Mouse (Mus musculus) bone marrow, adult 2 months (tissue): ENCODE data around the gene Gm49387. TPM values are rescaled to one million over a fixed set of nuclear protein-coding genes. Genes with fewer than 3 reads are reported as not detected.

ENCODE experiments used
- H3K27ac ChIP-seq: fragments of 200-500 bp; 2 replicates; pipeline ENCODE4 v1.5.1; 2012; ENCODE audit warnings: low read depth, mild to moderate bottlenecking, control low read depth, inconsistent platforms, low read length; ENCODE audit not compliant: control insufficient read depth, poor library complexity, insufficient read depth
- H3K4me1 ChIP-seq: fragments of 200-500 bp; 2 replicates; pipeline ENCODE4 v1.6.1; 2011; ENCODE audit warnings: low read length; ENCODE audit not compliant: control insufficient read depth, insufficient read depth
- H3K4me3 ChIP-seq: fragments of 200-500 bp; replicated peaks from 2 replicates; pipeline ENCODE3; 2011; ENCODE audit warnings: mild to moderate bottlenecking, low read depth, low read length, control low read depth; ENCODE audit not compliant: control insufficient read depth
- CTCF ChIP-seq: fragments of 200-500 bp; IDR thresholded peaks from 2 replicates; pipeline ENCODE4 v1.5.1; 2011; ENCODE audit warnings: low read length, control low read depth; ENCODE audit not compliant: control insufficient read depth, insufficient read depth
- POLR2A ChIP-seq: fragments of 200-500 bp; IDR thresholded peaks from 2 replicates; pipeline ENCODE4 v1.6.1; 2011; ENCODE audit warnings: low read depth, mild to moderate bottlenecking, control low read depth, low read length, borderline replicate concordance; ENCODE audit not compliant: control insufficient read depth
- WGBS: fragments of 180-500 bp; shearing (Covaris S2); methylation state at CpG from one replicate; pipeline ENCODE4 v1.1.7; 2018; 5-methylcytosine and 5-hydroxymethylcytosine counted together
- polyA plus RNA-seq: library from polyadenylated mRNA; stranded (reverse); fragments of >200 nt; gene quantifications from 2 replicates; pipeline ENCODE4 v1.2.4, GENCODE M21; 2011; ENCODE audit warnings: low replicate concordance; ENCODE audit not compliant: missing spikeins, insufficient read depth, insufficient read length

Gene Gm49387
- polyA plus RNA-seq: not detected in 2 replicates

DNA sequence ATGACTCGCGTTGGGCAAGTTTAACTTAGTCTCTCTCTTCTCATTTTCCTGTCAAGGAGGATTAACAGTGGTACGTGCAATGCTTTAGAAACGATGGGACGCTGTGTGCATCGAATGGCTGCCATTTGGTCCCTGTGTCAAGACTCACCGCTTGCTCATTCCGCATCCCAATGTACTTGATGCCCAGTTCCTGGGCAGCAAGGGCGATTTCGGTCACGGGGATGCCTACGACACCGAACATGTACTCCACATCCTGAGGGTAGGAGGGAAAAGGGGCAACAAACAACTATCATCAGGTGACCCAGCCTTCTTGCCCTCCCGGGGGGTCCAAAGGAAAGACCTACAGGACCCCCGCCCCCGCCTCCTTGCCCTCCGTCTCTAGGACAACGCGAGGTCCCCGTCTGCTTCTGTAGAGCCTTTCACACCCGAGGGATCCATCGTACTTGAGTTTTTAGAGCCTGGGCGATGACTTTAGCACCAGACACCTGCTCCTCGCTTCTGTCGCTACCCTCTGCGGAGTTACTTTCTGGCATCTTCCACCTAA is at the start of gene Gm49387:
Gene Gm49387, minus strand, starts transcription at position 533 of the 544 bp plus-strand sequence.
- H3K4me1 ChIP-seq: no peaks in the 10 kb centered on the region; the same call in 1 of the 2 replicates
- peak within 1 kb of the TSS; percentile 82 for H3K4me3 ChIP-seq
- 1% methylated on average over 26 of the region's 26 CpGs for WGBS
- peak within 1 kb of the TSS; percentile 69 for H3K27ac ChIP-seq
- TF ChIP-seq POLR2A (no peak), CTCF (no peak)

DNA sequence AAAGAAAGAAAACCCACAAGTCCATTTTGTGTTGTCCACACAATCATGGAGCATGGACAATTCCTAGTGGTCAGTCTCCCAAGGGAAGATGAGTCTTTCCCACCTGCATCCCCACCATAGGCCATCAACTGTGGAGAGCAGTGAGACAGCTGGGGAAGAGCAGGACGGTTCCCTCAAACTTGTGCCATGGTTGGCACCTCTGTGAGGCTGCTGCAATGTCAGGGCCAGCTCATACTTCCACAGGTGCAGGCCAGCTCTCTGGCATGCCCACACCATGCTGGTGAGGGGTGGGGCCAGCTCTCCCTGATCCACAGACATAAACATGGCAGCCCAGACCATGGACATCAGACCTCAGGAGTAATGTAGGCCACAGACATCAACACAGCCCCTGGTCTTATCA is 45.6 kb upstream of the Gm49387 start:
- H3K27ac ChIP-seq: peak overlapping the region; percentile 14; the same call in 1 of the 2 replicates
- peaks cover 15% of the 10 kb centered on the region for H3K4me1 ChIP-seq
- TF ChIP-seq CTCF (no peak), POLR2A (no peak)
- 38% methylated on average over 1 of the region's 1 CpGs for WGBS
- H3K4me3 ChIP-seq: no peak overlapping the region

DNA sequence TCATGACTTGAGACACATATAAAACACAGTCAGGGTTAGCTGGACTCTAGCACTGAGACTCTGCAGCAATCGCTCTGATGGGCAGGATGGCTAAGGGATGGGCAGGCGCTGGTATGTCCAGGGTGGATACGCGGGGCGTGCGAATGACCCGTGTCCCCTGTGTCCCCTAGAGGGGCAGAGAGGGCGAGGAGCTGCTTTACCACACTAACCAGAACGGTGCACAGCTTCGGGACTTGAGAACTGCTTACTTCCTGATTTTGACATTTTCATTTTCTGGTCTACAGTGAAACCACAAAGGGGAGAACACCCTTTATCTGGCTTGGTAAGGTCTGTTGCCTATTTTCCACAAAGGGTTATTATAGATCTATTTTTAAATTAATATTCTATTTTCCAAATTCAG is 45.0 kb upstream of the Gm49387 start:
- Histone ChIP-seq H3K4me1 (peaks cover 16% of the 10 kb centered on the region), H3K4me3 (peak overlapping the region; percentile 55), H3K27ac (peak overlapping the region; percentile 79)
- TF ChIP-seq CTCF: no peak
- TF ChIP-seq POLR2A: no peak
- WGBS: under 1% methylated on average over 10 of the region's 10 CpGs

DNA sequence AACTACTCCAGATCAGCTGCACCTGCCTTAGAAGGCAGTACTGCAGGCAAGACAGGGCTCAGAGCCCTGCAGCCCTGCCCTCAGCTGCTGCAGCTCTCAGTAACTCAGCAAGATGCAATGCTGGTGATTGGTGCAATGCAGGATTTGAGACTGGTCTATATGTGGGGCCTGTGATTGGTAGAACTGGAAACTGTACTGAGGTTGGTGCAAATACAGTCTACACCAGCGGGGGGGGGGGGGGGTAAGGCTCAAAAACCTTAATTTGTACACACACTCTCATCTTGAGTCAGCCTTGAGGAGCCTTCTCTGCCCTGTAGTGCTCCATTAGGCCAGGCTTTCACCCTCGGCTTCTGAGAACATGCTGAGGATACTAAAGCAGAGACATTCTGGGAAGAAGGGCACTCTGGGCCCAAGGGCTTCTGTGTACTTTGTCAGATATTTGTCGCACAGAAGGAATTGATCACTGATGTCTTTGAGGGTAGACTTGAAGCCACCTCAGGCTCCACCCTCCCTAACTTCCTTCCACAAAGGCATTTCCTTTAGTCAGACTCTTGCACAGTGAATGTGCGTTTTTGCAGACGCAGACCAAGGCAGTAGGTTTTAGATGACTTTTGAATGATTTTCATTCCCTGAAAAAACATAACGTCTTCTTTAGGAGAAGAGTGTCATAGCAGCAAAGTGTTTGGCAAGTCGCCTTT is 43.8 kb upstream of the Gm49387 start:
- peaks cover 17% of the 10 kb centered on the region for H3K4me1 ChIP-seq
- WGBS: 4% methylated on average over 7 of the region's 7 CpGs
- H3K4me3 ChIP-seq: no peak overlapping the region
- TF ChIP-seq CTCF: no peak
- TF ChIP-seq POLR2A: no peak
- peak overlapping the region; percentile 83 for H3K27ac ChIP-seq

DNA sequence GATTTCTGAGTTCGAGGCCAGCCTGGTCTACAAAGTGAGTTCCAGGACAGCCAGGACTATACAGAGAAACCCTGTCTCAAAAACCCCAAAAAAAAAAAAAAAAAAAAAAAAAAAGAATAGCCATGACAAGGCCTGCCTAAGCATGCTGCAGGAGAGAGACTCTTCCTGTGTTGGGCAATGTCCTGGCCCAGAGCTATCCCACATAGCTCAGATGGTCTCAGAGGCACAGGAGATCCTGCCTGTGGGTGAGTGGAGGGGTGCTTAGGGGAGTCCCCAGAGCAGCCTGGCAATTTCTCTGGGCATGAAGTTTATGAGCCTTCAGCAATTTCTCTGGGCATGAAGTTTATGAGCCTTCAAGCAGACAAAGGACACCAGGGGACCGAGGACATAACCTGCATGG is 42.9 kb upstream of the Gm49387 start:
- WGBS: 41% methylated on average over 2 of the region's 2 CpGs
- peak overlapping the region; percentile 83 for H3K27ac ChIP-seq

DNA sequence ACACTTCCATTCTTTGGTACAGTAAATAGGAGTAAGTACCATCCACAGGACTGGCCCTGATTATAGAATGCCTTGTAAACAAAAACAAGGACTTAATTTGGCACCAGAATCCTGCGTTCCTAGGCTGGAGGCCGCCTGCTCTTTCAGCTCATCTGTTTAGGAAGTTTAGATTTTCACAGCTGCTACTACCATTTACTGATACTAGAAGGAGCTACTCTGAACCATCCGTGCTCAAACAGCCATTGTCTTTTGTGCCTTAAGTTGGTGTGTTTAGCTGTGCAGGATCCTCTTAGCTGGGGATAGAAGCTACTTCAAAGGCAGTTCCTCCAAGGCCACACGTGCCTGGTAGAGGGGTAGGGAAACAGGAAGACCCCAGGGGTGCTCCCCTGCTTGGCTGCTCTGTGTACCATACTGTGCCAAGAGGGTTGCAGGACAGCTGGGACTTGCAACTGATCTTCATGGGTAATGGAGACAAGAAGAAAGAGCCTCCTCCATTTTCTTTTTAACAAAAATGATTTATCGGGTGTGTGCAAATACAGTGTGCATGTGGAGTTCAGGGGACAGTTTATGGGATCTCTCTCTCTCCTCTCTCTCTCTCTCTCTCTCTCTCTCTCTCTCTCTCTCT is 41.4 kb upstream of the Gm49387 start:
- peaks cover 17% of the 10 kb centered on the region for H3K4me1 ChIP-seq
- H3K27ac ChIP-seq: no peak overlapping the region
- H3K4me3 ChIP-seq: no peak overlapping the region
- WGBS: 50% methylated on average over 5 of the region's 5 CpGs
- TF ChIP-seq CTCF (no peak), POLR2A (no peak)

More for the DNA sequence above, 42.9 kb upstream of the Gm49387 start:
- TF ChIP-seq CTCF (no peak), POLR2A (no peak)
- no peak overlapping the region for H3K4me3 ChIP-seq
- H3K4me1 ChIP-seq: peaks cover 17% of the 10 kb centered on the region

DNA sequence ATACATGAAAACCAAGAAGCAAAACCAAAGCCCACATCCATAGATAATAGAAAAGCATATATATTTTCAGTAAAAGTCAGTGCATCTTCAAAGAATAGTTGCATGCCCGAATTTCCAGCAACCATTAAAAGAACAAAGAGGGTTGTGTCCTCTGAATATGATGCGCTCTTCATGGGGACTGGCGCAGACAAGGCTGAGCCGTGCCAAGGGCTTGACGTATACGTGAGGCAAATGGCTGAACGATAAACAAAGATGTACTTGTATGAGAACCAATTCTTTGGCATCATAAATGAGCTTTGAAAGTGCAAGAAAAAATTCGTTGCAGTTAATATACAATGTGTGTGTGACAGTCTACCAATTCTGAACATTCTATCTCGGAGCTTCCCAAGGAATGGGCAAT is 40.6 kb upstream of the Gm49387 start:
- H3K27ac ChIP-seq: no peak overlapping the region
- H3K4me3 ChIP-seq: no peak overlapping the region
- TF ChIP-seq CTCF (no peak), POLR2A (no peak)
- 80% methylated on average over 9 of the region's 9 CpGs for WGBS
- H3K4me1 ChIP-seq: peaks cover 14% of the 10 kb centered on the region

DNA sequence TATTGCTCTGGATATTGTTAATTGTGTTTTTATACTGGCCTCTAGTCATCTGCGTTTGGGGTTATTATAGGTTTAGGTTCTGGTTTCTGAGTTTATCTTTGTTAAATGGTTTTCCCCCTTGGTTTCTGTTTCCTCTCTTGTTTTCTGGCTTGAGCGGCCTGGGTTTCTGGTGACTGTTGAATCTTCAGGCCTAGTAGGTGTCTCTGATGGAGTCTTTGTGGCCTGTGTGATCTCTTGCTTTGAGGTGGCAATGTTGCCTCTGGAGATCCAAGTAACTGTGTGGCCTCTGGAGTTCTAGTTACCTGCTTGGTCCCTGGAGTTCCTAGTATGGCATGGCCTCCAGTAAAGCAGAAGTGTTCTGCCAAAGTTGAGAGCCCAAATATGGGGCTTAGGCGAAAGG is 40.0 kb upstream of the Gm49387 start:
- Histone ChIP-seq H3K4me3 (no peak overlapping the region), H3K27ac (peak overlapping the region; percentile 51; the same call in 1 of the 2 replicates), H3K4me1 (peaks cover 12% of the 10 kb centered on the region)
- TF ChIP-seq POLR2A (no peak), CTCF (no peak)
- 48% methylated on average over 3 of the region's 3 CpGs for WGBS

DNA sequence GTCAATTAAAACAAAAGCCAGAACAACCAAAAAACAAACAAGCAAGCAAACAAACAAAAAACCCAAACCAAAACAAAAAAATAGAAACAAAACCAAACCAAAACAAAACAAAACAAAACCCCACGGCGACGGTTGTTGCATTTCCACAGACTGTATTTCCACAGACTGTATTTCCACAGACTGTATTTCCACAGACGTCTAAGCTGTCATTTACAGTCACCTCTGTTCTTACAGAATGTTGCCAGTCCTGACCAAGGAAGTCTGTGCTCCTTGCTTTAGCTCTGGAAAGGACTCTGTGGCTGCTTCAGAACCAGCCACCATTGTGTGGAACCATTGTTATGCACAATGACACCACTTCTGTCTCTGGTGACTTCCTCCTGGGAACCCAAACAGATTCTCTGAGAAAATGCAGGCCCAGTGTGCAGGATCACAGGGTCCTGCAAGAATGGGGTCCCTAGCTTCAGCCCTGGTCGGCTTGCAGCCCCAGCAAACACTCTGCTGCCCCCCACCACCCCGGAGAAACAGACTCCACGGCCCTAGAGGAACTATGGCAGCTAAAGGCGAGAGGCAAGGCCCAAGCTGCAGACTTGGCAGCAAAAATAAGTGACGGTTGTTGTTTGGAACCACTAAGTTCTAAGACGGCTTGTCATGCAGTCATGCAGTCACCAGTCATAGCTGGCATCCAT is 31.1 kb upstream of the Gm49387 start:
- TF ChIP-seq CTCF: no peak
- no peak for TF ChIP-seq POLR2A
- H3K27ac ChIP-seq: peak overlapping the region; percentile 70
- WGBS: 44% methylated on average over 10 of the region's 10 CpGs
- peaks cover 14% of the 10 kb centered on the region for H3K4me1 ChIP-seq
- no peak overlapping the region for H3K4me3 ChIP-seq
